Mouse (Mus musculus) yolk sac, embryonic 10.5 days (tissue): ENCODE data around the gene Rnf41.

Source experiments
- DNase-seq: peaks from one replicate; pipeline ENCODE4 v3.0.0-alpha.2; 2017; ENCODE audit warnings: low spot score

Gene Rnf41

DNA sequence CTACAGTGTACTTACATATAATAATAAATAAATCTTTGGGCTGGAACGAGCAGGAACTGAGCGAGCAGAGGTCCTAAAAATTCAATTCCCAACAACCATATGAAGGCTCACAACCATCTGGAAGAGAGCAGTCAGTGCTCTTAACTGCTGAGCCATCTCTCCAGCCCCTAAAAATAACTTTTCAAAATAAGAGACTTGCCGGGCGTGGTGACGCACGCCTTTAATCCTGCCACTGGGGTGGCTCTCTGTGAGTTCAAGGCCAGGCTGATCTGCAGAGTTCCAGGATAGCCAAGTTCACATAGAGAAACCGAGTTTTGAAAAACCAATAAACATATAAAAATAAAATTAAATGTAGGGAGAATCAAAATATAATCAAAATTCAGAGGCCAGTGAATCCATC, 74.9 kb downstream of the Rnf41 start:
- no peak for DNase-seq

DNA sequence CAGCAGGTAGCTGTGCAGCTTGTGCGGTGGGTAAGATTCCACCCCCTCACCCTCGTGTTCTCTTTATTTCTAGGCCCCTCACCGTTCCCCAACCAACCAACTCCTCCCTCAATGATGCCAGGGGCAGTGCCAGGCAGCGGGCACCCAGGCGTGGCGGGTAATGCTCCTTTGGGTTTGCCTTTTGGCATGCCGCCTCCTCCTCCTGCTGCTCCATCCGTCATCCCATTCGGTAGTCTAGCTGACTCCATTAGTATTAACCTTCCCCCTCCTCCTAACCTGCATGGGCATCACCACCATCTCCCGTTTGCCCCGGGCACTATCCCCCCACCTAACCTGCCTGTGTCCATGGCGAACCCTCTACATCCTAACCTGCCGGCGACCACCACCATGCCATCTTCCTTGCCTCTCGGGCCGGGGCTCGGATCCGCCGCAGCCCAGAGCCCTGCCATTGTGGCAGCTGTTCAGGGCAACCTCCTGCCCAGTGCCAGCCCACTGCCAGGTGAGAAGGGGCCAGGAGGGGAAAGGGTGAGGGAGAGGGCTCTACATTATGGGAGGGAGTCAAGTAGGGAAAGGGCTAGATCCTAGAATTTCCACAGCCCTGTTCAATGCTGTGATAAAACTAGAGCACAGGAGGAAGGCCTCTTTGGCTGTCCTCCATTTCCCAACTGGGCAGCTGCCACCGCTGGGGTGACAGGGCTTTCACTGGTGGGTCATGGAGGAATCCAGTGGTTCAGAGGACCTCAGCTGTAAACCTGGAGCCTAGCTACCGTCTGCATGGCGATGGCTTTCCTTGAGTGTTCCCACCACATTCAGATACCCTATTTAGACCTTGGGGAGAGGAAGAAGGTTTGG, 76.6 kb downstream of the Rnf41 start:
- DNase-seq: no peak

DNA sequence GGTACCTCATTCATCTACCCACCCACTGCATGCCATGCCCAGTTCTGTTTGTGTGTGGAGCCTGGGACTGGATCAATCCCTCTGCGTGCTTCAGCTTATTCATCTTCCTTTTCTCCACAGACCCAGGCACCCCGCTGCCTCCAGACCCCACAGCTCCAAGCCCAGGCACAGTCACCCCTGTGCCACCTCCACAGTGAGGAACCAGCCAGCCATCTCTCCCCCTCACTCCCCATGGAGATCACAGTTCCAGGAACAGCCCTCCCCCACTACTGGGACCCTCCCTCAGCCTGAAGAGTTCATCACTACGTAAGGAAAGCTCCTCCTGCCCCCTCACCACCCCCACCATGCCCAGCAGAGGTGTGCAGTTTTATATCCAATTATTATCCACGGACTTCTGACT, 77.3 kb downstream of the Rnf41 start:
- DNase-seq: no peak

DNA sequence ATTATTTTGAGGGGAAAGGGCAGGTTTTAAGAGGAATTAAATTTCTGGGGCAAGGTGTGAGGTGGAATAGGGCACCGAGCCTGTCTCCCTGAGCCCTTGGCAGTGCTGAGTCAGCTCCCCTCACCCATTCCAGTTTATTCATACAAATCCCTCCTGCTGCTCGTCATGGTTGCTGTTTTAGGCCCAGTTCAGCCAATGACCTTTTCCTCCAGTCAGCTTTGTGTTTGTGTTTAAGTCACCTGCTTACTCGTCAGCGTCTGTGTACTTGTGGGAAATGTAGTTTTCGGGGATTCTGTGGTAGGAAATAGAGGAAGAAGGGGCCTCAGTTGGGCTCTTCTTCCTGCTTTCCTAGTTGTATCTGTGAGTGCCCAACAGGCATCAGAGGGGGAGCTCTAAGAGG, 77.9 kb downstream of the Rnf41 start:
- peak; percentile 31 for DNase-seq

DNA sequence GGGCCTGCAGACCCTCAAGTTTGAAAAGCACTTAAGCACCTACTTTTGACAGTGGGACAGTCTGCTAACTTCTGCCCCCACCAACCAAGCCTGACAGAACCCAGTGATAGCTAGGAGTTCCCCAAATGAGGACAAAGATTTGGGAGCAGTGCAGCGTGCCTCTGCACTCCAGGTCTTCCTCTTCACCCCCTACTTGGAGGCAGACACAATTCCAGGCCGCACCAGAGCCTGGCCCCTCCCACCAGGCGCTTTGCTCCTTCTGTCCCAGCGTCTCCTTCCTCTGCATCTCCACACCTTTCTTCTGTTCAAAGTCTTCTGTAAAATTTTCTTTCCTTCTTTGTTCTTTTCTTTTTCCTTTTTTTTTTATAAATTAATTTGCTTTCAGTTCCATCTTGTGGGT, 78.3 kb downstream of the Rnf41 start:
- DNase-seq: no peak

DNA sequence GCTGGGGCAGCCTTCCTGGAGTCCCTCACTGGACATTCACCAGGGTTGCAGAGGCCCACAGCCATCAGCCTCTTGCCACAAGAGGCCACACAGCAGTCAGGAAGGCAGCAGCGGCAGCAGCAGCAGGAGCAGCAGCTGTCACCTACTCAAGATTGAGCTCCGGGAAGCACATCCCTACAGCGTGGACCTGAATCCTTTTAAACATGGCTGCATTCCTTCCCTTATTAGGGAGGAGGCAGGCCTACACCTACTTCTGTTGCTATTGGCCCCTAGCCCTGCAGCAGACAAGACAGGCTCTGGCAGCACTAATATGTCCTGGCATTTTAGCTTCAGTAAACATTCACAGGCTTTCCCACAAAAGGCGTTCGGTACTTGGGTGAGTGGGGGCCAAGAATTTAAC, 78.8 kb downstream of the Rnf41 start:
- peak; percentile 51 for DNase-seq

DNA sequence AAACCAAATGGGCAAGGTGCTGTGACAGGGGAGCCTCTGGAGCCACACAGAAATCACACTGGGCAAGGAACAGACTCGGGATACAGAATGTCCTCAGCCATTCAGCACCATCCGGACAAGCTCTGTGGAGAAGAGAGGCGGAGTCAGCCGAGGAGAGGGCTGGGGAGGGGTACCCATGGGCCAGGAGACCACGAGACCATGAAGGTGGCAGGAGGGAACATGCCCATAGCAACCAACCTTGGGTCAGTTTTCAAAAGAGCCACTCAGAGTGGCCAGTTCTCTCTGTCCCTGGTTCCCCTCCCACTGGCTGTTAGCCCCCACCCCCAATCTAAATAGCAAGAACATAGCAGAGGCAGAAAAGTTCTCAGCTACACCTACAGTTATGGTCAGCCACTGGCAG, 79.5 kb downstream of the Rnf41 start:
- no peak for DNase-seq
